Mouse (Mus musculus): ENCODE measurements around the gene Irx2. TPM values are rescaled to one million over a fixed set of nuclear protein-coding genes. Genes with fewer than 3 reads are reported as not detected.

Irx2 gene
- total RNA-seq, 2 experiments from 2014 or later = not detected

DNA sequence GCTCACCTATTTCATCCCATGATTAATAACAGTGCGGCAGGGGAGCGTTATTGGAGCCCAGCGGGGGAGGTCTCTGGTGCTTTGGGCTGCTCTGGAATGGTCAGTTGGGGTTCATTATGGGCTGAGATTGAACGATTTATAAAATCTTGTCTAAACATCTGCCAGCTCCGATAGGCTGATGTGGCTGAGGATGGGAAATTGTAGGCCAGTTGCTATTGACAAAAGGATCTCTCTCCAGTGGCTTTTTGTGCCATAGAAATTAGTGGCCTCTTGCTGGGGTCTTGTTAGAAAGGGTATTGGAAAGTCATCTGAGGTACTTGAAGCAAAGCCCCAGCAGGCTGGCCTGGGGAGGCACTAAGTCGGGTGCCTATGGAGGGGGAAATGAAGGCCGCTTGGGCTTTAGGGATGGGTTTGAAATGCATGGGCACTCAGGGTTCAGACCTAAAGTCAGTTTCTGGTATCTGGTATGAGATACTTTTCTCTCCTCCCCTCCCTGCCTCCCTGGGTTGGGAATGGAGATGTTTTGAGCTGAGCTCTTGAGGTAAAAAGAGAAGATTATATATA, 6.2 kb downstream of the Irx2 start:
- no peak for ATAC-seq (replicated peaks; ENCODE audit: poor library complexity)

DNA sequence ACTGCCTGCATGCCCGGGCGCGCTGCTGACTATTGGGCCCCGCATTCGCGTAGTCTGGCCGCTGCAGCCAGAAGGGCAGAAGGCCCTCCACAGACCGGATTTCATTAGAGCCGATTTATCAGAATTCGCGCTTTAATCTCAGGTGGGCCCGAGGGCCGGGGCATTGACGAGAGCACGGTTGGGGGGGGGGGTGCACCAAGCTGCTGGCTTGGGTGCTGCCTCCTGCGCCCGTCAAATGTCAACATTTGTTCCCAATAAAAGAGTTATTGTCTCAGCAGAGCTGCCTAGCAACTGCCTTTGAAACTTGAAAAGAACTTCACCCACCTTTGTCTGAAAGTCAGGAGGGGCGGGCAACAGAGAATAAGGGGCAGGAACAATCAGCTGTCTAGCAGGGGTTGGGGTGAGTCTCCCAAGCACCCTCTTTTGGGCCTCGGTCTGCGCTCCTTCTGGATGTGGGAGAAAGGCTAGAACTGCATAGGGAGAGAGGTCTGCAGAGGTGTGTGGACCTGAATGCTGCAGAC, 7.8 kb downstream of the Irx2 start:
- ATAC-seq (replicated peaks; ENCODE audit: poor library complexity) = no peak

DNA sequence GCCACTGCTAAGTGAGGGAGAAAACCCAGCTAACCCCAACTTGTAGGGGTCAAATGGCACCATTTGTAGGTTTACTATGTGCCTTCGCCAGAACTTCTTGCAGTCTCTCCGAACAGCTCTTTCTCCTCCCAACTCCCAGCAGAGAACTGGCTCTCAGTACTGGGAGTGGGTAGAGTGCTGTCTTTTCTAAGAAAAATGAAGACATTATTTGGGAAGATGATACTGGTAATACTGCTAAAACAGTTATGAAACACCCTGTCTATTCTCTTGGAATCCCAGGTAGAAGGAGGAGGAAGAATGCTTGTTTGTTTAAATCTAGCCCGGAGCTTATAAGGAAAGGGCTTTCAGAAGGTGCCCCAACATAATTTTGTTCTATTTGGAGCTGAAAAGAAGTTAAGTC, 8.9 kb downstream of the Irx2 start:
- no peak for ATAC-seq (replicated peaks; ENCODE audit: poor library complexity)

DNA sequence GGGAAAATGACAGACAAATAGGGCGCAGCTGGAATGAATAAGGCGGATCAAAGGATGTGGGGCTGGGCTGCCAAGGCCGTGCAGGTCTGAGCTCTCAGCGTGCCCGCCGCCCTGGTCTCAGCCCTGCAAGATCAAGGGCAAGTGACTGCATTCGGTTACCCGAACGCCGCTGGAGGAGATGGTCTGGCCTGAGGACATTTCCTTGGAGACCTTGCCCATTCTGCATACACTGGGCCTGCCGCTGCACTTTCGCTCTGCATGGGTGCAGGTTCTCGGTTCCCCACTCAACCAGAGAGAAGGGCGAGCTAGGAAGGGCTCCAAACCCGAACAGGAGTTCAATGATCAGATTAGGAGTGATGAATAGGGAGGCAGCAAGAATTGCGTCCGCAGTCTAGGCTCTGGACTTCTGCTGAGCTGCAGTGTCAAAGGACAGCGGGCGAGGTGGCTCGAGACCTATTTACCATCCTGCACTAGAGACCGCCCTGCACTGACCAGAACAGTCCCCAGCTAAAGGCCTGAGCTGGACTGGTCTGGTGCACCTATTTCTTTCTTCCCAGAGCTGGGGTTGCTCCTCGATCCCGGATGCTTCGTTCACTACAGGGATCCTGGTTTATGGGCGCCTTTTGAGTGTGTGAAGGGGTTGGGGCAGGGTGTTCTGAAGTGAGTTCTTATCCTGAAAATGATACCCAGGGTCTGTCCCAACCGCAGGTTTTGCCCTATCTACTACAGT, 9.9 kb downstream of the Irx2 start:
- no peak for ATAC-seq (replicated peaks; ENCODE audit: poor library complexity)

DNA sequence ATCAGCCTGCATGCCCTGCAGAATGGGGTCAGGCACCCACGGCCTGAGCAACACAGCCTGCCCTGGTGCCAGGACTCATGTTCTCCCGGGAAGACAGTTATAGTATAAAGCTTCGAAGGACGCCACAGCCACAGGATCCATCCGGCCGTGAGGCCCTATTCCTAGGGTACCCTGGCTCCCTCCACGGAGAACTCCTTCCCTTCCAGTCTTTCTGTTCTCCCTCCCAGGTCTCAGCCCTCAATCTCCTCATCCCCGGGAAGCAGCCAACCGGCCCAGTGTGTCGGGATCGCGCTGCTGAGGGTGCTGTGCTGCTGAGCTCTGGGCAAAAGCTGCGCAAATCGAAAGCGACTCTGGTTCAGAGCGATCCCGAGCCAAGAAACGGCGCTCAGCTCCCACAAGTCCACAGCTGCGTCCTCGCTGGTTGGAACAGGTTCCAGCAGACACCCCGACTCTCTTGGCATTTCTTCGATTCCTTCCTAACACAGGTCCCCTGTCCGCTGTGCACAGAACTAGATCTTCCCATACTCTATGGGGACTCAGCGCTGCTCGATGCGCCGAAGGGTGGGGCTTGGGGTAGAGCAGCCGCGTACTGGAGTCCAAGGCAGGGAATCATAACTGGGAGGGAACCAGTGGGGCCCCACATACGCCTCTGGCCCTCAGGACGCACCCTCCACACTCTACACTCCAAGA, 11.0 kb downstream of the Irx2 start:
- peak; percentile 42; the same call in 1 of the 2 replicates for ATAC-seq (replicated peaks; ENCODE audit: poor library complexity)

DNA sequence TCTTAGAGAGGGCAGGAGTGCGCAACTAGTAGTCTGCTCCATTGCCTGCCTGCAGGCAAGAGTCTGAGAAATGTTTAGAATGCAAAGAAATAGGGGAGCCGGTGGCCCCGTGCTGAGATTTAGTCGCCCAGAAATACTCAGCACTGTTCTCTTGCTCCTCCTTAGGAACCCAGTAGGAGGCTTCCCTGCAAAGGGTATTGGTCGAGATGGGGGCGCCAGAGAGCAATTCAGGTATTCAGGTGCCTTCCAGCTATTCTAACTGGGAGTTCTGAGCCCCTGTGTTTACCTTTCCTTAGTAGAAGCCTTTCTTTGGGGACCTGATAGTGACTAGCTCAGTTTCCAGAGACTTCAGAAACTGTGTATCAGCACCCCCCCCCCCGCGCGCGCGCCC, 11.5 kb downstream of the Irx2 start:
- 0 out of 2 replicates have a peak, but pooled peaks have one; percentile 34 for ATAC-seq (replicated peaks; ENCODE audit: poor library complexity)

DNA sequence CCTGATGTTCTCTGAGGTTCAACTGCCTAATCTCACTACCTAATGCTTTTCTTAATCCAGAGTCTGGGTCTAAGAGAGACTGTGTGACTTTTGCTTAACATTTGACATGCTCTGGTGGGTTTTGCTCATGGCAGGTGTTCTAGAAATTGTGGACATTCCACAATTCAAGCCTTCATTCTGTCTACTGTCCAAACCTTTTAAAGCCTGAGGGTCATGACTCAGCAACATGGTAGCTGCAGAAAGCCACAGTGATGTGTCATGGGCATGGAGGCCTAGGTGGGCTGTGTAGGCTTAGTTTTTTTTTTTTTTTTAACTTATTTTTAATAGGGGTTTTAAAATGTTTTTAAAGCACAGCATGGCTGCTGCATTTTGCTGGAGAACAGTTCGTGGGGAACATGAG, 27.8 kb downstream of the Irx2 start:
- ATAC-seq (replicated peaks; ENCODE audit: poor library complexity) = no peak

DNA sequence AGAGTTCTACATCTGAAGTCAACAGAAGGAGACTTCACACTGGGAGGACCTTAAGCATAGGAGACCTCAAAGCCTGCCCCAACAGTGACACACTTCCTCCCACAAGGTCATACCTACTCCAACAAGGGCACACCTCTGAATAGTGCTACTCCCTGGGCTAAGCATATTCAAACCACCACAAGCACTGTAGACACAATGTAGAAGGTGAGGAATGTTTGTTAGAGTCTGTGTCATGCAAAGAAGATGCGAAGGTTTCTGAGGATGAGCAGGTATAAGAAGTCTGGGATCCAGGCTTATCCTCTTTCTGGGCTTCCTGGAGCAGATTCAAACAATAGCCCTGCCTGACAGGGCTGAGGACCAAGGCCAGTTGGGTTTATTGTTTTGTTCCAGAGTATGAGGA, 47.2 kb downstream of the Irx2 start:
- no peak for ATAC-seq (replicated peaks; ENCODE audit: poor library complexity)

Measured in megakaryocyte progenitor cell, adult 5-6 weeks (primary cell).